Mouse (Mus musculus) adrenal gland, postnatal 0 days (tissue): ENCODE data around the gene Cetn3. TPM values are rescaled to one million over a fixed set of nuclear protein-coding genes. Genes with fewer than 3 reads are reported as not detected.

Experiments
- polyA plus RNA-seq: library from polyadenylated mRNA; unstranded; fragments of >200 nt; fragmentation: Nextera tagmentation; extraction: Ambion mirVana; gene quantifications from 2 replicates; pipeline ENCODE4 v1.2.1, GENCODE M21; 2015

Gene Cetn3
- 373 and 634 TPM in 2 replicates for polyA plus RNA-seq

GRCm38 (mm10) chr13:81782971-81783404 lies at the start of gene Cetn3:
Cetn3 (plus strand) TSS chr13:81783077.

Other genes starting within 250 kb of the Cetn3 start
- gene Adgrv1, start 149.9 kb upstream of the Cetn3 start, polyA plus RNA-seq: 3.0 and 3.5 TPM in 2 replicates
- gene Lysmd3, start 125.4 kb upstream of the Cetn3 start, polyA plus RNA-seq: 17.3 and 18.6 TPM in 2 replicates
- 6.2 and 6.3 TPM in 2 replicates for gene Polr3g, start 72.1 kb upstream of the Cetn3 start, polyA plus RNA-seq
- gene Mblac2, start 71.7 kb upstream of the Cetn3 start, polyA plus RNA-seq: 11.0 and 15.0 TPM in 2 replicates